Mouse (Mus musculus) stomach, postnatal 0 days (tissue): ENCODE results near the gene Alg1. TPM values are rescaled to one million over a fixed set of nuclear protein-coding genes. Genes with fewer than 3 reads are reported as not detected.

ENCODE experiments used
- ATAC-seq: fragments of 200-750 bp; cut with Nextera tagmentation; 2 replicates; pipeline ENCODE4 v1.8.0; 2017; ENCODE audit not compliant: low FRiP score, low TSS enrichment
- DNase-seq: peaks from one replicate; pipeline ENCODE4 v3.0.0-alpha.2; 2016; ENCODE audit warnings: low spot score
- H3K27ac ChIP-seq: fragments of 300-500 bp; sonication (generic); replicated peaks from 2 replicates; pipeline ENCODE4 v1.5.1; 2014; ENCODE audit warnings: mild to moderate bottlenecking, control low read depth
- H3K27me3 ChIP-seq: fragments of 300-500 bp; sonication (generic); 2 replicates; pipeline ENCODE4 v1.6.1; 2014; ENCODE audit warnings: low read length; ENCODE audit not compliant: control insufficient read depth, insufficient read depth
- H3K36me3 ChIP-seq: fragments of 300-500 bp; sonication (generic); 2 replicates; pipeline ENCODE4 v1.6.1; 2014; ENCODE audit warnings: low read length, mixed read lengths; ENCODE audit not compliant: control insufficient read depth, insufficient read depth
- H3K4me1 ChIP-seq: fragments of 300-500 bp; sonication (generic); replicated peaks from 2 replicates; pipeline ENCODE4 v1.6.1; 2014; ENCODE audit warnings: antibody characterized with exemption; ENCODE audit not compliant: control insufficient read depth, insufficient read depth
- H3K4me2 ChIP-seq: fragments of 300-500 bp; sonication (generic); replicated peaks from 2 replicates; pipeline ENCODE4 v1.6.1; 2014; ENCODE audit warnings: low read depth, mild to moderate bottlenecking, control low read depth, moderate library complexity
- H3K4me3 ChIP-seq: fragments of 300-500 bp; sonication (generic); 2 replicates; pipeline ENCODE4 v1.5.1; 2014; ENCODE audit warnings: low read depth, low read length, control low read depth
- H3K9ac ChIP-seq: fragments of 300-500 bp; sonication (generic); 2 replicates; pipeline ENCODE4 v1.6.1; 2014; ENCODE audit warnings: mild to moderate bottlenecking, low read length, control low read depth, mixed read lengths
- H3K9me3 ChIP-seq: fragments of 300-500 bp; sonication (generic); 2 replicates; pipeline ENCODE4 v1.6.1; 2016; ENCODE audit warnings: low read length; ENCODE audit not compliant: control insufficient read depth
- CTCF ChIP-seq: IDR thresholded peaks from 2 replicates; pipeline ENCODE4 v1.5.1; 2016; ENCODE audit warnings: antibody characterized with exemption, low read depth, mild to moderate bottlenecking, moderate library complexity
- EP300 ChIP-seq: optimal IDR thresholded peaks from 2 replicates; pipeline ENCODE3; 2016; ENCODE audit warnings: antibody characterized with exemption
- WGBS: fragments of 180-500 bp; shearing (Covaris S2); extraction: QIAGEN DNeasy Blood & Tissue Kit; methylation state at CpG from one replicate; pipeline ENCODE4 v1.1.7; 2014; 5-methylcytosine and 5-hydroxymethylcytosine counted together
- polyA plus RNA-seq: library from polyadenylated mRNA; unstranded; fragments of >200 nt; fragmentation: Nextera tagmentation; extraction: Ambion mirVana; gene quantifications from 2 replicates; pipeline ENCODE4 v1.2.1, GENCODE M21; 2015

Gene Alg1
- polyA plus RNA-seq, 1 experiment from 2014 or later, result 23.0 TPM

DNA sequence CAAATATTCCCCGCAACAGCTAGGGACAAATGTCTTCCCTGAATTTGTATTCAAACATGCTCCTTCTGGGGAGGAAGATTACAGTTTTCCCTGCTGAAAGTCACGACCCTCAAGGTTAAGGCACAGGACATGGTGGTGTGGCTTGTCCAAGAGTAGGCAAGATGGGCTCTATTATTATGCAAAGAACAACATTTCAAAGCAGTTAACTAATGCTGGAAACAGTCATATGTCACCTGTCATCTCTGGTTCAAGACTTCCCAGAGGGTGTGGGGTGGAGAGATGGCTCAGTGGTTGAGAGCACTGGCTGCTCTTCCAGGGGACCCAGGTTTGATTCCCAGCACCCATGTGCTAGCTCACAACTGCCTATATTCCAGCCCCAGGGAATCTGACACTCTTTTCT is 18.8 kb downstream of the Alg1 start:
- DNase-seq, result no peak
- Histone ChIP-seq H3K27me3 (no peaks in the 10 kb centered on the region), H3K4me3 (no peak overlapping the region), H3K9me3 (no peaks in the 10 kb centered on the region), H3K9ac (no peak overlapping the region), H3K4me1 (no peaks in the 10 kb centered on the region; the same call in 1 of the 2 replicates), H3K36me3 (peaks cover 11% of the 10 kb centered on the region), H3K27ac (no peak overlapping the region), H3K4me2 (no peak overlapping the region)
- TF ChIP-seq CTCF (no peak), EP300 (no peak)
- 92% methylated on average over 2 of the region's 2 CpGs for WGBS
- no peak for ATAC-seq

GRCm38 (mm10) chr16:5254346-5255025 is 21.1 kb downstream of the Alg1 start:
- DNase-seq, result peak; percentile 87
- Histone ChIP-seq H3K27ac (peak overlapping the region; percentile 77), H3K4me2 (peak overlapping the region; percentile 90), H3K4me3 (peak overlapping the region; percentile 68), H3K36me3 (peaks cover 5% of the 10 kb centered on the region), H3K4me1 (no peaks in the 10 kb centered on the region; the same call in 1 of the 2 replicates), H3K9ac (peak overlapping the region; percentile 84), H3K27me3 (no peaks in the 10 kb centered on the region), H3K9me3 (no peaks in the 10 kb centered on the region)
- 4% methylated on average over 15 of the region's 15 CpGs for WGBS
- TF ChIP-seq EP300 (no peak), CTCF (peak; percentile 99)
- ATAC-seq, result peak; percentile 86

DNA sequence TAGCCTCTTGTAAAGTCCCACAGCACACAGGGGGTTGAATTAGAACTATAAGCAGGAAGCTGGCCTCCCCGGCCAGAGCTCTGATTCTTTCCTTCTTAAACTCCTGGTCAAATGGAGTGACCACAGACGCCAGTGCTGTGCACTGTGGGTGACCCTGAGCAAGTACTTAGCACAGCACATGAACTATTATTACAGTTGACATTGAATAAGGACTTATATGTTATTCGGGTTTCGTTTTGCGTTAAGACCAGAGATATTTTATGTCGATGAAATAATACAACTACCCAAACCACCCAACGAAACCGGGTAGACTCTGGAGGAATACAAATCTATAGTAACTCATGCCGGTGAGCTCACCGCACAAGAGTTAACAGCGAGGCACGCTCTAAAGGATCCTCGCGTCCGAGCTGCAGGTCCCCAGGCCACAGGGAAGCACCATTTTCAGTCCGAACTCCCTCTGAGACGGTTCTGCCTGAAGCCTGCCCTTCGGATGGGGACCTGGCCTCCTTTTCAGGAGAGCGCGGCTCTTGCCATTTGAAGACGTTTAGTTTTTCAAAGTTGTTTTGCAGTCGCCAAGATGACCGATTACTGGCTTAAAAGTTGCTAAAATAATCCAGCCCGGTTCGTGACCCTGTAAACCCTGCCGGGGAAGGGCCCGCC is 21.8 kb downstream of the Alg1 start:
- DNase-seq (no peak), ATAC-seq (no peak)
- WGBS, result 1% methylated on average over 27 of the region's 27 CpGs

GRCm38 (mm10) chr16:5255779-5256496 is 22.5 kb downstream of the Alg1 start, which contains the start of gene Eef2kmt:
TSS of gene Eef2kmt (minus strand) at chr16:5255983.
- H3K27me3 ChIP-seq, result no peaks in the 10 kb centered on the region
- H3K4me3 ChIP-seq, result peak within 1 kb of the TSS; percentile 68
- peak within 1 kb of the TSS; percentile 77 for H3K27ac ChIP-seq
- ATAC-seq (peak; percentile 98), DNase-seq (peak; percentile 100)
- TF ChIP-seq EP300 (no peak), CTCF (peak; percentile 86)
- H3K4me1 ChIP-seq, result no peaks in the 10 kb centered on the region; the same call in 1 of the 2 replicates
- H3K9ac ChIP-seq, result peak within 1 kb of the TSS; percentile 84
- H3K36me3 ChIP-seq, result no peaks in the 10 kb centered on the region
- H3K4me2 ChIP-seq, result peak within 1 kb of the TSS; percentile 90
- H3K9me3 ChIP-seq, result no peaks in the 10 kb centered on the region
- WGBS, result 1% methylated on average over 50 of the region's 57 CpGs

More for the DNA sequence above, 21.8 kb downstream of the Alg1 start:
- H3K4me3 ChIP-seq, result peak overlapping the region; percentile 68
- peak overlapping the region; percentile 90 for H3K4me2 ChIP-seq
- no peaks in the 10 kb centered on the region for H3K27me3 ChIP-seq
- H3K4me1 ChIP-seq, result no peaks in the 10 kb centered on the region; the same call in 1 of the 2 replicates
- no peaks in the 10 kb centered on the region for H3K36me3 ChIP-seq
- peak overlapping the region; percentile 77 for H3K27ac ChIP-seq
- TF ChIP-seq EP300 (no peak), CTCF (no peak)
- no peaks in the 10 kb centered on the region for H3K9me3 ChIP-seq
- H3K9ac ChIP-seq, result peak overlapping the region; percentile 84

GRCm38 (mm10) chr16:5263156-5263555 is 29.7 kb downstream of the Alg1 start:
- H3K27ac ChIP-seq, result no peak overlapping the region
- WGBS, result 67% methylated on average over 8 of the region's 8 CpGs
- no peak overlapping the region for H3K4me3 ChIP-seq
- H3K9me3 ChIP-seq, result no peaks in the 10 kb centered on the region
- DNase-seq (no peak), ATAC-seq (no peak)
- no peaks in the 10 kb centered on the region for H3K4me1 ChIP-seq
- H3K27me3 ChIP-seq, result no peaks in the 10 kb centered on the region
- no peaks in the 10 kb centered on the region for H3K36me3 ChIP-seq
- TF ChIP-seq EP300, result no peak
- TF ChIP-seq CTCF, result no peak
- H3K9ac ChIP-seq, result no peak overlapping the region
- H3K4me2 ChIP-seq, result no peak overlapping the region
